In the genomic region with DNA sequence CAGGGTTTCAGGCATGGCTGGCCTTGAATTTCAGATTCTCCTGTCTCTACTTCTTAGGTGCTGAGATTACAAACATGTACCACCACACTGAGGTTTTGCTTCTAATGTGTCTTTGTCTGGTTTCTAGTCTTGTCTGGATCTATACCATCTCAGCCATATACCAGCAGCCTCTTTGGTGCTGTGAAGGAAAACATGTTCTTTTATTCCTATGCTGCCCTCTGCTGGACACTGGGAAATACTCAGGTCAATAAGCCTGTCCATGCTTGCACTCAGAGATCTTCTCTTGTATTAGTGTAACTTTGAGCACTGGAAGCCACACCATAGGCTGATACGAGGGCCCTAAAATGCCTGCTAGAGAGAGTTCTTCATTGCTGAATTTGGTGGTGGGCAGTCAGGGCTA, we compare ENCODE assay signal across 9 mouse cellular contexts. TPM values are rescaled to one million over a fixed set of nuclear protein-coding genes. Genes with fewer than 3 reads are reported as not detected.
DNase-seq lines count a peak whose midpoint lies in the region; ATAC-seq and TF ChIP-seq lines count a peak whose summit lies in the region.
"Had no signal": no experiment of that assay in that cellular context is flagged by ENCODE, and none has a peak within 500 bp of the region (broad histone marks: within the 10 kb centered on the region; RNA-seq: fewer than 3 reads in every experiment).

No protein-coding gene starts in this region.

- 56% methylated on average over 1 of the region's 1 CpGs for WGBS in forebrain, embryonic 14.5 days
- 44% methylated on average over 1 of the region's 1 CpGs for WGBS in forebrain, embryonic 15.5 days
- WGBS in limb, embryonic 14.5 days, result 49% methylated on average over 1 of the region's 1 CpGs

- H3K9ac ChIP-seq in forebrain, embryonic 14.5 days (ENCODE audit: low read length), result no peak overlapping the region
- H3K9ac ChIP-seq in forebrain, embryonic 15.5 days (replicated peaks), result no peak overlapping the region
- no peak overlapping the region for H3K9ac ChIP-seq in limb, embryonic 14.5 days (ENCODE audit: low read depth, low read length, severe bottlenecking)

- no peak for TF ChIP-seq POLR2A in limb, embryonic 14.5 days (IDR thresholded peaks at IDR 0.05; ENCODE audit: borderline replicate concordance, extremely low read depth, insufficient read depth, insufficient read length)

- H3K4me1 ChIP-seq in forebrain, embryonic 14.5 days (ENCODE audit: control insufficient read depth, insufficient read depth, low read length), result no peaks in the 10 kb centered on the region
- no peaks in the 10 kb centered on the region for H3K4me1 ChIP-seq in forebrain, embryonic 15.5 days
- H3K4me1 ChIP-seq in limb, embryonic 14.5 days (ENCODE audit: control insufficient read depth, insufficient read depth, low read length), result no peaks in the 10 kb centered on the region
- H3K4me1 ChIP-seq: megakaryocyte, embryonic 14.5 days had no signal

- ATAC-seq in forebrain, embryonic 14.5 days, result no peak
- no peak for ATAC-seq in forebrain, embryonic 15.5 days (replicated peaks)
- ATAC-seq in limb, embryonic 14.5 days (ENCODE audit: low FRiP score, low read depth), result no peak

- H3K27me3 ChIP-seq in forebrain, embryonic 14.5 days (replicated peaks; ENCODE audit: control insufficient read depth, insufficient read depth, low read length), result no peaks in the 10 kb centered on the region
- H3K27me3 ChIP-seq in forebrain, embryonic 15.5 days, result no peaks in the 10 kb centered on the region
- H3K27me3 ChIP-seq in limb, embryonic 14.5 days (ENCODE audit: control insufficient read depth, insufficient read depth, low read length), result no peaks in the 10 kb centered on the region
- H3K27me3 ChIP-seq: megakaryocyte, embryonic 14.5 days had no signal

- no peak overlapping the region for H3K4me3 ChIP-seq in forebrain, embryonic 14.5 days (ENCODE audit: low read depth, low read length)
- no peak overlapping the region for H3K4me3 ChIP-seq in forebrain, embryonic 15.5 days
- H3K4me3 ChIP-seq in limb, embryonic 14.5 days (replicated peaks; ENCODE audit: low read length), result no peak overlapping the region
- H3K4me3 ChIP-seq: megakaryocyte, embryonic 14.5 days had no signal

- H3K4me2 ChIP-seq in forebrain, embryonic 14.5 days (ENCODE audit: low read length), result no peak overlapping the region
- no peak overlapping the region for H3K4me2 ChIP-seq in forebrain, embryonic 15.5 days (replicated peaks)
- H3K4me2 ChIP-seq in limb, embryonic 14.5 days (replicated peaks; ENCODE audit: low read depth, low read length, severe bottlenecking), result no peak overlapping the region

- H3K9me3 ChIP-seq in forebrain, embryonic 14.5 days (replicated peaks; ENCODE audit: control insufficient read depth, low read length), result no peaks in the 10 kb centered on the region
- no peaks in the 10 kb centered on the region for H3K9me3 ChIP-seq in forebrain, embryonic 15.5 days
- no peaks in the 10 kb centered on the region for H3K9me3 ChIP-seq in limb, embryonic 14.5 days (ENCODE audit: control insufficient read depth, low read length)
- H3K9me3 ChIP-seq: megakaryocyte, embryonic 14.5 days had no signal

- DNase-seq in forebrain, embryonic 14.5 days (ENCODE audit: low spot score), result peak; percentile 51
- peak; percentile 3 for DNase-seq in thymus, postnatal 14 days
- DNase-seq in thymus, adult 18-20 months, result no peak
- DNase-seq in embryo, embryonic 10 days (ENCODE audit: low spot score), result peak; percentile 67
- DNase-seq in induced T-regulatory cell, adult 2 months (ENCODE audit: low read depth), result peak; percentile 1
- peak; percentile 46 for DNase-seq in limb, embryonic 14.5 days (ENCODE audit: low spot score)
- peak; percentile 26 for DNase-seq in right cerebral cortex, postnatal 4 days

- no peaks in the 10 kb centered on the region for H3K36me3 ChIP-seq in forebrain, embryonic 14.5 days (ENCODE audit: control insufficient read depth, insufficient read depth, low read length)
- H3K36me3 ChIP-seq in forebrain, embryonic 15.5 days, result no peaks in the 10 kb centered on the region
- H3K36me3 ChIP-seq in limb, embryonic 14.5 days (ENCODE audit: control insufficient read depth, insufficient read depth, low read length), result no peaks in the 10 kb centered on the region

- no peak overlapping the region for H3K27ac ChIP-seq in forebrain, embryonic 14.5 days (ENCODE audit: low read depth, low read length)
- H3K27ac ChIP-seq in forebrain, embryonic 15.5 days (replicated peaks), result no peak overlapping the region
- no peak overlapping the region for H3K27ac ChIP-seq in limb, embryonic 14.5 days (replicated peaks; ENCODE audit: low read depth, low read length)

RNA-seq across cellular contexts. Expression of gene Ces1c, which starts 9.6 kb away (rescaled TPM):
- polyA plus RNA-seq in forebrain, embryonic 14.5 days (2014; fragmentation: Nextera tagmentation; extraction: Ambion mirVana), result not detected in 2 replicates
- polyA plus RNA-seq in forebrain, embryonic 15.5 days (2015; fragmentation: Nextera tagmentation; extraction: Ambion mirVana), result not detected in 2 replicates
- polyA plus RNA-seq in limb, embryonic 14.5 days (2012; rRNA removed), result not detected in 2 replicates
- polyA plus RNA-seq in limb, embryonic 14.5 days (2014; fragmentation: Nextera tagmentation; extraction: Ambion mirVana), result not detected in 2 replicates

RNA-seq across cellular contexts. Expression of gene Ces1d, which starts 56.9 kb away (rescaled TPM):
- polyA plus RNA-seq in forebrain, embryonic 14.5 days (2014; fragmentation: Nextera tagmentation; extraction: Ambion mirVana), result not detected in 2 replicates
- polyA plus RNA-seq in forebrain, embryonic 15.5 days (2015; fragmentation: Nextera tagmentation; extraction: Ambion mirVana), result not detected in 2 replicates
- 0.17 and 0.20 TPM in 2 replicates for polyA plus RNA-seq in limb, embryonic 14.5 days (2012; rRNA removed)
- 0.48 TPM in 1 of 2 replicates, not detected in the other for polyA plus RNA-seq in limb, embryonic 14.5 days (2014; fragmentation: Nextera tagmentation; extraction: Ambion mirVana)

Comparison
In these comparisons a context has a peak if more than half of its experiments do, and no peak if none do; other contexts are left out.
1. DNase-seq: peak in forebrain, embryonic 14.5 days (single experiment), thymus, postnatal 14 days (single experiment), embryo, embryonic 10 days (single experiment), induced T-regulatory cell, adult 2 months (single experiment), limb, embryonic 14.5 days (single experiment) and right cerebral cortex, postnatal 4 days (single experiment); none in thymus, adult 18-20 months (0 of 2).